Mouse (Mus musculus) intestine, embryonic 15.5 days (tissue): ENCODE data around the gene Stat1. TPM values are rescaled to one million over a fixed set of nuclear protein-coding genes. Genes with fewer than 3 reads are reported as not detected.

Experiments
- ATAC-seq: fragments of 200-750 bp; cut with Nextera tagmentation; 2 replicates; pipeline ENCODE4 v1.8.0; 2017; ENCODE audit warnings: moderate TSS enrichment, moderate library complexity
- H3K27ac ChIP-seq: fragments of 300-500 bp; sonication (generic); 2 replicates; pipeline ENCODE4 v1.5.1; 2015; ENCODE audit warnings: mild to moderate bottlenecking, inconsistent platforms
- H3K27me3 ChIP-seq: fragments of 300-500 bp; sonication (generic); replicated peaks from 2 replicates; pipeline ENCODE4 v1.6.1; 2015; ENCODE audit warnings: inconsistent platforms
- H3K36me3 ChIP-seq: fragments of 300-500 bp; sonication (generic); 2 replicates; pipeline ENCODE4 v1.6.1; 2015; ENCODE audit warnings: inconsistent platforms
- H3K4me1 ChIP-seq: fragments of 300-500 bp; sonication (generic); replicated peaks from 2 replicates; pipeline ENCODE4 v1.6.1; 2015; ENCODE audit warnings: inconsistent platforms
- H3K4me2 ChIP-seq: fragments of 300-500 bp; sonication (generic); replicated peaks from 2 replicates; pipeline ENCODE4 v1.6.1; 2015; ENCODE audit warnings: mild to moderate bottlenecking, inconsistent platforms
- H3K4me3 ChIP-seq: fragments of 300-500 bp; sonication (generic); replicated peaks from 2 replicates; pipeline ENCODE4 v1.5.1; 2015; ENCODE audit warnings: inconsistent platforms
- H3K9ac ChIP-seq: fragments of 300-500 bp; sonication (generic); 2 replicates; pipeline ENCODE4 v1.6.1; 2015; ENCODE audit warnings: inconsistent platforms
- H3K9me3 ChIP-seq: fragments of 300-500 bp; sonication (generic); 2 replicates; pipeline ENCODE4 v1.6.1; 2016; ENCODE audit warnings: inconsistent platforms
- WGBS: fragments of 180-500 bp; shearing (Covaris S2); methylation state at CpG from one replicate; pipeline ENCODE4 v1.1.7; 2015; 5-methylcytosine and 5-hydroxymethylcytosine counted together
- polyA plus RNA-seq: library from polyadenylated mRNA; unstranded; fragments of >200 nt; fragmentation: Nextera tagmentation; extraction: Ambion mirVana; gene quantifications from 2 replicates; pipeline ENCODE4 v1.2.1, GENCODE M21; 2015

The Stat1 gene
- polyA plus RNA-seq, 1 experiment from 2014 or later, result 28.3 TPM

DNA sequence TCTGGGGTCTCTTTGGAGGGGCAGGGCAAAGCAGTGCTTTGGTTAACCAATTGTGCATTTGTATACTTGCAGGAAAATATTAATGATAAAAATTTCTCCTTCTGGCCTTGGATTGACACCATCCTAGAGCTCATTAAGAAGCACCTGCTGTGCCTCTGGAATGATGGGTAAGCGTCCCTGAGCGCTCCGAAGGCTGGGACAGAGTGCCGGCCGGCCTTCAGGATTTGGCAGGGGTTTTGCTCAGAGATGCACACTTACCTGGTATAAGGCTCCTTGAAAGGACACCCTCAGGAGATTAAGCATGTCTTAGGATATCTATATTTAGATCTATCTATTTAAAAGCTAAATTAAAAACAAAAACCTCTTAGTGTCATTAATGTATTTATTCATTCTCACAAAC lies 31.9 kb downstream of the Stat1 start:
- Histone ChIP-seq H3K36me3 (no peaks in the 10 kb centered on the region), H3K27ac (no peak overlapping the region), H3K4me2 (no peak overlapping the region), H3K4me3 (no peak overlapping the region), H3K27me3 (no peaks in the 10 kb centered on the region), H3K4me1 (peaks cover 12% of the 10 kb centered on the region), H3K9me3 (no peaks in the 10 kb centered on the region), H3K9ac (no peak overlapping the region)
- 94% methylated on average over 5 of the region's 5 CpGs for WGBS
- no peak for ATAC-seq

DNA sequence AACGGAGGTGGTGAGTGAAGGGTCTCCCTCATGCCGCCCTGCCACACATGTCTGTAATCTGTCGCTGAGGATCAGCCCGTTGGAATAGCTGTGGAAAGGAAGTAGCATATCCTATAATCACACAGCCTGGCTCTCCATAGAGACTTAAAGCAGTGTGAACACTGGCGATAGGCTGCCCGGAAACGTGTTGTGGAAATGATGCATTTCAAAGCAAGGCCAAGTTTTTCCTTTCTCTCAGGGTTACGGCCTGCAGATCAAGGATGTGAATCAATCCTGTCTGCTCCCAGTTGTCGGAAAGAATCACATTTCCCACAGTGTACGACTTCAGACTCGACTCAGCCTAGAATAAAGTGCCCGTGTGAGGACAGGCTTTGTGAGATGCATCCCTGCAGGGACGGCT lies 33.1 kb downstream of the Stat1 start:
- H3K4me1 ChIP-seq, result peaks cover 12% of the 10 kb centered on the region
- H3K4me3 ChIP-seq, result no peak overlapping the region
- WGBS, result 74% methylated on average over 13 of the region's 13 CpGs
- H3K4me2 ChIP-seq, result no peak overlapping the region
- no peaks in the 10 kb centered on the region for H3K9me3 ChIP-seq
- no peaks in the 10 kb centered on the region for H3K27me3 ChIP-seq
- no peak for ATAC-seq
- no peak overlapping the region for H3K9ac ChIP-seq
- peaks cover 2% of the 10 kb centered on the region; the same call in 1 of the 2 replicates for H3K36me3 ChIP-seq
- no peak overlapping the region for H3K27ac ChIP-seq

DNA sequence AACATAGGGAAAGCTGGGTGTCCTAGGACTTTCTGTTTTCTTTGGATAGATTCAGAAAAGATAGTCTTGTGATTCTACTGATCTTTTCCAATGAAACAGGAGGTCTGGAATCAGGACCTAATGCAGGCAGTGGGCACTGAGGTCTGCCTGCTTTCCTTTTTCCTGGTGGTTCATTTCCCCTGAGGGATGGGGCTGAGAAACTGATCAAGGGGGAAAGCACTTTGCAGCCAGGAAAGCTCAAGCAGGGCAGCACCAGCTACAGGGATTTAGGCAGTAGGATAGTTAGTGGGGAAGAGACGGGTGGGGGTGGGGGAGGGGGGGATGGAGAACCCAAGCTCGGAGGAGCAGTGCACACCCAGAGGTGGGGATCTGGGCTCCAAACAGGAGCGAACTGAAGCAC lies 33.7 kb downstream of the Stat1 start:
- H3K36me3 ChIP-seq, result peaks cover 2% of the 10 kb centered on the region; the same call in 1 of the 2 replicates
- no peaks in the 10 kb centered on the region for H3K27me3 ChIP-seq
- no peak overlapping the region for H3K4me2 ChIP-seq
- 56% methylated on average over 3 of the region's 3 CpGs for WGBS
- no peak overlapping the region for H3K4me3 ChIP-seq
- peaks cover 12% of the 10 kb centered on the region for H3K4me1 ChIP-seq
- H3K9ac ChIP-seq, result no peak overlapping the region
- H3K27ac ChIP-seq, result no peak overlapping the region
- ATAC-seq, result no peak
- no peaks in the 10 kb centered on the region for H3K9me3 ChIP-seq

DNA sequence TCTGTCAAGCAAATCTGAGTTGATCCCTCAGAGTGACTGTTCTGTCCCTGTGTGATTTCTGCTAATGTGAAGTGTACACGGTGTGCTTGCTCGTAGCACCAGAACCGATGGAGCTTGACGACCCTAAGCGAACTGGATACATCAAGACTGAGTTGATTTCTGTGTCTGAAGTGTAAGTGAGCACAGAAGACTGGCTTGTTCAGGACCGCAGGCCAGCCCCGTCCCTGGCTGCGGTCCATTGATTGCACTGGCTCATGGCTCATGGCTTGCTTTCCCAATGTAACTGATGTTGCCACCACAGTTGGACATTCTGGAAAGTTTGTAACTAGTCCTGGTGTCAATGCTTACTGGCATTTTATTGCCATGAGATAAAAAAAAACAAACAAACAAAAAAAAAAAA lies 35.6 kb downstream of the Stat1 start:
- H3K4me1 ChIP-seq, result peaks cover 11% of the 10 kb centered on the region
- no peak overlapping the region for H3K9ac ChIP-seq
- no peak overlapping the region for H3K4me2 ChIP-seq
- no peak overlapping the region for H3K27ac ChIP-seq
- H3K27me3 ChIP-seq, result no peaks in the 10 kb centered on the region
- H3K9me3 ChIP-seq, result no peaks in the 10 kb centered on the region
- no peak for ATAC-seq
- H3K36me3 ChIP-seq, result peaks cover 2% of the 10 kb centered on the region; the same call in 1 of the 2 replicates
- 91% methylated on average over 8 of the region's 8 CpGs for WGBS
- no peak overlapping the region for H3K4me3 ChIP-seq

- H3K27ac ChIP-seq, result no peak overlapping the region
- H3K4me3 ChIP-seq, result no peak overlapping the region
- no peak overlapping the region for H3K4me2 ChIP-seq
- WGBS, result 82% methylated on average over 10 of the region's 10 CpGs
- no peaks in the 10 kb centered on the region for H3K27me3 ChIP-seq
- no peak overlapping the region for H3K9ac ChIP-seq
- ATAC-seq, result no peak
- no peaks in the 10 kb centered on the region for H3K4me1 ChIP-seq
- no peaks in the 10 kb centered on the region for H3K9me3 ChIP-seq
- peaks cover 2% of the 10 kb centered on the region; the same call in 1 of the 2 replicates for H3K36me3 ChIP-seq
Measured at GRCm38 (mm10) chr1:52156351-52156750, 37.1 kb downstream of the Stat1 start.

DNA sequence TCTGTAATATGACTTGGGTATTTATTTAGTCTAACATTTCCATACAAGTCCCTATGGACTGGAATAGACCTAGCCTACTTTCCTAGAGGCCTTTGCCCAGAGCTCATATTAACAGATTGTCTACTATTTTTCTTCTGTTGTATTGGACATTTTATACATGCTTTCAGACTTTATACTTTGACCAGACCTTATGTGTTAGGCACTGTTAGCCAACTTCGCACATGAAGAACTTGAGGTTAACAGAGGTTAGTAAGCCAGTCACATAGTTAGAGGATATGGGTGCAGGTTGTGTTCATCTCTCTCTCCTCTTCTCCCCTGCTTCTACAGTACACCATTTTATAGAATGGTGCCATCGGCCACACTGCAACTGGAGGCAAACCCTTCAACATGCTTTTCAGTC lies 38.8 kb downstream of the Stat1 start:
- H3K36me3 ChIP-seq, result peaks cover 2% of the 10 kb centered on the region; the same call in 1 of the 2 replicates
- no peaks in the 10 kb centered on the region for H3K27me3 ChIP-seq
- H3K9ac ChIP-seq, result no peak overlapping the region
- no peak for ATAC-seq
- no peaks in the 10 kb centered on the region for H3K9me3 ChIP-seq
- no peak overlapping the region for H3K4me3 ChIP-seq
- 93% methylated on average over 2 of the region's 2 CpGs for WGBS
- no peak overlapping the region for H3K27ac ChIP-seq
- no peak overlapping the region for H3K4me2 ChIP-seq
- H3K4me1 ChIP-seq, result no peaks in the 10 kb centered on the region

DNA sequence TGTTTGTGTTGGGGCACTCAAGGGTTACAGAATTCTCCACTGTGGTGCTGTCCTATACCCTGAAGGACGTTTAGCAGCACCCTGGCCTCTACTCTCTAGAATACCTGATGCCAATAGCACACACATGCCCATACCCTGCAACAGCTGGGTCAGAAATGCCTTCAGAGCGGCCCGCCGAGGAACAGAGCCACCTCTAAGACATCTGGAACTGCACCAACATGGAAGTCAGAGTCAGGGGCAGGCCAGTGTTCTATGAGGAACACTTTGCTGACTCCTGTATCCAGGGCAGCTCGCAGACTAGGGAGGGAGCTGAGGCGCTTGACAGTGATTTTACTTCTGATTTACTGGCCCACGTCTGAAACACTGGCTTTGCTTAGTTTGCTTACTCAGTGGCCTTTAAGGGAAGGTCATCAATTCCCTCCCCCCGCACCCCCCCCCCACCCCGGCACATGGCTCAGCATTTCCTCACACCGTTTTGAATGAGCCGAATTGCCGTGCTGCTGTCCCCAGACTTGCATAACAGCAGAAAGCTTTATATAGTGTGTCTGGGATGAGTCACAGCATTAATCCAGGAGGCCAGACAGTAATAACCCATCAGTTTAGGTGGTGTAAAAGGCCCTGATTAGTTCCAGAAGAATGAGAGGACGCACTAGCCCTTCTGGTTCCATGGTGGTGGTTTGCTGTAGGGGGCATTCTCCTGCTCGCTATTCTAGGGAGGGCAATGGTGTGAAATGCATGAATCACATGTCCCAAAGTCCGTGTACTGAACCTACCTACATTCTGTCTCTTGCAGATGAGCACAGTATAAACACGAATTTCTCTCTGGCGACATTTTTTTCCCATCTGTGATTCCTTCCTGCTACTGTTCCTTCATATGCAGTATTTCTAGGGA lies 39.5 kb downstream of the Stat1 start:
- no peaks in the 10 kb centered on the region for H3K9me3 ChIP-seq
- no peak overlapping the region for H3K4me2 ChIP-seq
- no peak overlapping the region for H3K4me3 ChIP-seq
- H3K9ac ChIP-seq, result no peak overlapping the region
- 51% methylated on average over 17 of the region's 17 CpGs for WGBS
- no peak overlapping the region for H3K27ac ChIP-seq
- no peaks in the 10 kb centered on the region for H3K4me1 ChIP-seq
- H3K27me3 ChIP-seq, result no peaks in the 10 kb centered on the region
- ATAC-seq, result peak; percentile 41
- H3K36me3 ChIP-seq, result peaks cover 2% of the 10 kb centered on the region; the same call in 1 of the 2 replicates

DNA sequence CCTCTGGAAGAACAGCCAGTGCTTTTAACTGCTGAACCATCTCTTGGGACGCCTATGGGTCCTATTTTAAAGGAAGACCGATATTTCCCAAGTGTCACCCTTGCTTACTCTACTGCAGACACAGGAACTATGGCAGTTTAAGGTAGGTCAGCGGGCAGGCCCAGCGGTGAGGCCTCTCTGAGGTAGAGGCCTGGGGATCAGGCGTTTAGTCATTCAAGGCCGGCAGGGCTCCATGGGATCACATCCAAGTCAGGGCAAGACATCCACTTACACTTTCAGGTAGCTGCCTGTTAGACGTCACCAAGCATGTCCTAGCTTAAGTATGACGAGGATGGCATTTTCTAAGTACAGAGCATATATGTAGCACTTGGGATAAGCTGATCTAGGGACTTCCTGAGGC lies 41.9 kb downstream of the Stat1 start:
- 90% methylated on average over 8 of the region's 8 CpGs for WGBS

DNA sequence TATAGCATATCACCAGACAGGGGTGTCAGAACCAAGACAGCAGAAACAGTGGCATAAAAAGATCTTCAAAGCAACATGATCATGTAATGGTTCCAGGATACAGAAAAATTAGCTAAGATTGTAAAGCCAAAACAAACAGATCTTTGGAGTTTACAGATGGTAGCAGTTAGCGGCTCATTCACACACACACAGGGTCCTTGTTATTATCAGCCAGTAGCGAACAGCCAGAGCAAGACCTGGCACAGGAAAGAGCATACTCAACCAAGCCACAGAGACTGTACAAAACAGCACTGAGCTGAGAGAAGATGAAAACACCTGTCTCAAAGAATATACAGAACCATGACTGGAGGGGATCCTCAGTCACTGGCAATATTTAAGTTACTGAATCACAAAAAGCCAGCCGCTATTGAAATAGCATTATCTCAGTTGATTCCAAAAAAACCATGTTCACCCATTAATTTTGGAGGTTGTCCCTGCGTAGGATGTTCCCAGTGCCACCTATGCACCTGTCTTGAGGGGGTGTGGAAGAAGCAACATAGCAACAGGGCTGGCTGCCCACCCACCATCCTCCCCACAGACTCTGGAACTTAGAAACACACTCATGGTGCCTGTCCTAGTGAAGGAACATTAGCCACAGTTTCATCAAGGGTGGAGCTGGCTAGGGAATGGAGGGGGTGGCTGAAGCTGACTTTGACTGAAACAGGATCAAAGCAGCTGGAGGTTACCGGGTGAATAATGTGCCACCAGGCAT lies 44.6 kb downstream of the Stat1 start:
- ATAC-seq, result no peak
- H3K27me3 ChIP-seq, result no peaks in the 10 kb centered on the region
- H3K36me3 ChIP-seq, result no peaks in the 10 kb centered on the region
- H3K27ac ChIP-seq, result no peak overlapping the region
- WGBS, result 85% methylated on average over 5 of the region's 5 CpGs
- H3K4me3 ChIP-seq, result no peak overlapping the region
- 0 out of 2 replicates have a peak, but pooled peaks cover 2% of the 10 kb centered on the region for H3K4me1 ChIP-seq
- no peaks in the 10 kb centered on the region for H3K9me3 ChIP-seq
- H3K4me2 ChIP-seq, result no peak overlapping the region
- no peak overlapping the region for H3K9ac ChIP-seq

More for the DNA sequence above, 41.9 kb downstream of the Stat1 start:
- Histone ChIP-seq H3K27ac (no peak overlapping the region), H3K36me3 (peaks cover 2% of the 10 kb centered on the region; the same call in 1 of the 2 replicates), H3K27me3 (no peaks in the 10 kb centered on the region), H3K4me3 (no peak overlapping the region), H3K9ac (no peak overlapping the region), H3K4me1 (no peaks in the 10 kb centered on the region), H3K9me3 (no peaks in the 10 kb centered on the region), H3K4me2 (no peak overlapping the region)
- no peak for ATAC-seq

- Histone ChIP-seq H3K4me2 (no peak overlapping the region), H3K9ac (no peak overlapping the region), H3K4me1 (peaks cover 2% of the 10 kb centered on the region; the same call in 1 of the 2 replicates), H3K27ac (0 out of 2 replicates have a peak overlapping the region, but pooled peaks have one; percentile 20), H3K4me3 (no peak overlapping the region), H3K36me3 (no peaks in the 10 kb centered on the region), H3K27me3 (no peaks in the 10 kb centered on the region), H3K9me3 (no peaks in the 10 kb centered on the region)
- 70% methylated on average over 14 of the region's 14 CpGs for WGBS
- no peak for ATAC-seq
Measured at GRCm38 (mm10) chr1:52166652-52167220, 47.5 kb downstream of the Stat1 start.

DNA sequence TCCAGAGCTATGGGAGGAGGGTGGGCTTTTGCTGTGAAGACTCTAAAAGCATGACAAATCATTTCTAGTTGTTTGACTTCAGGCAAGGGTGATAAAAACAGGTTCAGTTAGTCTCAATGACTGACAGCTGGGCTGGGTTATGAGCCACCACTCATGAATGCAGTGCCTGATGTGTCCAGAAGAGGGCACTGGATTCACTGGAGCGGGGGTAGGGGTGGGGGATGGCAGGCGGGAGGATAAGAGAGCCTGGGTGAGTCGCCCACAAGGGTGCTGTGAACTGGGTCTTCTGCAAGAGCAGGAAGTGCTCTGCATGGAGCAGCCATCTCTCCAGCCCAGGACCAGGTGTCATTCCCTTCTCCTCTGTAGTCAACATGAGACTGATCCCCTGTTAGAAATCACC lies 50.8 kb downstream of the Stat1 start:
- WGBS, result 13% methylated on average over 3 of the region's 3 CpGs
- H3K36me3 ChIP-seq, result no peaks in the 10 kb centered on the region
- no peak overlapping the region for H3K4me3 ChIP-seq
- H3K4me1 ChIP-seq, result peaks cover 2% of the 10 kb centered on the region; the same call in 1 of the 2 replicates
- ATAC-seq, result peak; percentile 26; the same call in 1 of the 2 replicates
- H3K9me3 ChIP-seq, result no peaks in the 10 kb centered on the region
- H3K9ac ChIP-seq, result no peak overlapping the region
- H3K27me3 ChIP-seq, result no peaks in the 10 kb centered on the region
- H3K4me2 ChIP-seq, result no peak overlapping the region
- H3K27ac ChIP-seq, result no peak overlapping the region

DNA sequence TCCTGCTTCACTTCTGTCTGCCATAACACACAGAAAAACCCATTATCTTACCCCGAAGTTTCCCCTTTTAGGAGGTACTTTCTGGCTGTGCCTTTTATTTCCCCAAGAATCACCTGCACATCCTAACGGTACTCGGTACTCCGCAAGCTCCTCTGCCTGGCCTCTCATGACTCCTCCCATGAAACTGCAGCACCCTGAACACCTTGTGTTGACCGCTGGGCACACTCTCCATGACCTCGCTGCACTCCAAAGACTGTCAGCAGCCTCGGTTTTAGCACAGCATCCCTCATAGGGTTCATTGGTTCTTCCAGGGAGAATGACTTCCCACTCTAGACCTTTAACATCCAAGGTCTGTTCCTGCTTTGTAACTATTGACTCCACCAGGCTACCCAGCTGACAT lies 51.5 kb downstream of the Stat1 start:
- H3K9ac ChIP-seq, result no peak overlapping the region
- no peaks in the 10 kb centered on the region for H3K27me3 ChIP-seq
- peaks cover 2% of the 10 kb centered on the region; the same call in 1 of the 2 replicates for H3K4me1 ChIP-seq
- H3K4me3 ChIP-seq, result no peak overlapping the region
- 70% methylated on average over 7 of the region's 7 CpGs for WGBS
- peak; percentile 19; the same call in 1 of the 2 replicates for ATAC-seq
- no peak overlapping the region for H3K4me2 ChIP-seq
- H3K9me3 ChIP-seq, result no peaks in the 10 kb centered on the region
- no peaks in the 10 kb centered on the region for H3K36me3 ChIP-seq
- H3K27ac ChIP-seq, result no peak overlapping the region
